Mouse (Mus musculus) retina, adult 2 months (tissue): ENCODE results near the gene Txnrd3.

Source experiments
- DNase-seq: peaks from one replicate; pipeline ENCODE4 v3.0.0-alpha.2; 2012; ENCODE audit warnings: low read depth, low spot score

The Txnrd3 gene

DNA sequence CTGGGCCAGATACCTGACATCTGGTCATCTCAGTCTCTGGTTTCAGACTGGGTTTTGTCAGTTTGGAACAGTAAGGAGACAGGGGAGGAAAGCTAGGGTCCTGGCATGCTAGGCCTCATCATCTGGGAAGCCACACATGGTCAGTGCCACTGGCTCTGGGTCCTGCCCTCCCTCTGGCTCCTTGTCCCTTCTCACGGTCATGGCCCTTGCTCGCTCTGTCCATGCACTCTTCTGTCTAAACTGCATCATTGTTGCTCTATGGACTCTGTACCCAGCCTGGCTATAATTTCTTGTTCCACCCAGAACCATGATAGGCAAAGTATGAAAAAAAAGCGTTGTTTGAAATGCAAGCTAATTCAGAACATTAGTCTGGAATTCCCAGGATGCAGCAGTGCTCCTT lies 11.2 kb downstream of the Txnrd3 start:
- no peak for DNase-seq

DNA sequence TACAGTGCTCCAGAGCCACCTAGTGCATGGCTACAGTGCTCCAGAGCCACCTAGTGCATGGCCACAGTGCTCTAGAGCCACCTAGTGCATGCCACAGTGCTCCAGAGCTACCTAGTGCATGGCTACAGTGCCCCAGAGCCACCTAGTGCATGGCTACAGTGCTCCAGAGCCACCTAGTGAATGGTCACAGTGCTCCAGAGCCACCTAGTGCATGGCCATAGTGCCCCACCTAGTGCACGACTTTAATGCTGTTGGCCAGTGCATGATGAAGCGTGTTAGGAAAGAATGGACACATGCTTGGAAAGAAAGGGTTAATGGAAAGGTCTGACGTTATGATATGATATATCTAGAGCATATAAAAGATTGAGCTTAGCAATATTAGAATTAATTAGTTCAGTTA lies 14.6 kb downstream of the Txnrd3 start:
- DNase-seq, result no peak

DNA sequence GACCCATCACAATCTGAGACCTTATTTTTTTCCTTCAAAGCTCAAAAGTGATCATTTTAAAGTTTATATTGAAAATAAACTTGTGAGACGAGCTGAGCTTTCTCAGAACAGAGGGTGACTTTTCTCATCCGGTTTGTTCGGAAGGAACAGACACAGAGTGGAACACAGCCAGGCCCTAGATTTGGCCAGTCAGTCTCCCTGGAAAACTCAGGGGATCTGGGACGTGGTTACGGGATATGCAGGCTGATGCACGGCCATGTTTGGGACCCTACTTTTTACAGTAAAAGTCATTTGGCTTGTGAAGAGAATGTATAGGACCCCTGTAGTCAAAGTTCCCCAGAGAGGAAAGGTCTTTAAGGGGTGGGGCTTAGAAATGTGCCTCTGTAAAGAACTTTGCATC lies 15.1 kb downstream of the Txnrd3 start:
- no peak for DNase-seq

DNA sequence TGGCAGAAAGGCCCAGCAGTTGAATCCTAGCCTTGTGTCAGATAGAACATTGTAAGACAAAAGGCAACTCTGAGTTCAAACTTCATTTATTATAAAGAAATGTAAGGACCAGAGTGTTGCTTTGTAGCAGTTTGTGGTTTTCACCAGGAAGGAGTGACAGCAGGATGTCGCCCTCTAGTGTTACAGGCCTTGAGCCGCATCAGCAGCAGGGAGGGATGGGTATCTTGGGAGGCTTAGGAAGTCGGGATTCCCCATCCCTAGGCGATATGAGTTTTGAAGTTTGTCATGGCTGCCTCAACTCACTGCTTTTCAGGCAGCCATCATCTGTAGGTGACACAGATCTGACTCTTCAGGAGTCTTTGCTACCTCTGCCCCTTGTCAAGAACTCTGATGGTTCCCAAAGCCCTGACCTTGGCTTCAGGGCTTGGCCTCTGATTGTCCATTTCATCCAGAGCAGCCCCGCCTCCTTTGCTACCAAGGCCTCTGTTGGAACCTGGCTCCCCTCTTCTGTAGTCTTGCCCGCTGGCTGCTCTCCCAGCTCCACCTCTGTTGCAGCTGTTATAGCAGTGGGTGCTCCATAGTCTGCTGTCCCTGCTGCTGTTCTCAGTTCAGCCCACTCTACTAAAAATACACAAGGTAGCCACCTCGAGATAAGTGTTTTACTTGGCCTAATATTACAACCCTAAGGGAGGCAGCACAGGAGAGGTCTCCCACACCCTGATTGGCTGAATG lies 16.1 kb downstream of the Txnrd3 start:
- DNase-seq, result no peak

DNA sequence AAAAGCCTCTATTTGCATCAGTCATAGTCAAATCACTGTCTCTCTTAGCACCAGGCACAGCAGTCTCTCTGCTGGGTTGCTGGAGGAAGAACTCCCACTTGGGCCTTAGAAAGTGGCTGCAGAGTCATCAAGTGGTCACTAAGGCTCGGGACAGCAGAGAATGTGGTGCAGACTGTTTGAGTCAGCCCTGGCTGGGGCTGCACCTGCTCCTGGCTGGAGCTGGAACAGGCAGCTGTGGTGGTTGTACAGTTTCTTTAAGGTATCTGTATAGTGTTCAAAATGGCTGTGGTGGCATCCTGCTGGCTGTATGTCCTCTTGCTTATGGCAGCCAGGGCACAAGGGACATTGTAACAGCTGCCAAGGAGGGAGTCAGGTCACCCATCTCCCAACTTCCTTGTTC lies 16.7 kb downstream of the Txnrd3 start:
- DNase-seq, result no peak

DNA sequence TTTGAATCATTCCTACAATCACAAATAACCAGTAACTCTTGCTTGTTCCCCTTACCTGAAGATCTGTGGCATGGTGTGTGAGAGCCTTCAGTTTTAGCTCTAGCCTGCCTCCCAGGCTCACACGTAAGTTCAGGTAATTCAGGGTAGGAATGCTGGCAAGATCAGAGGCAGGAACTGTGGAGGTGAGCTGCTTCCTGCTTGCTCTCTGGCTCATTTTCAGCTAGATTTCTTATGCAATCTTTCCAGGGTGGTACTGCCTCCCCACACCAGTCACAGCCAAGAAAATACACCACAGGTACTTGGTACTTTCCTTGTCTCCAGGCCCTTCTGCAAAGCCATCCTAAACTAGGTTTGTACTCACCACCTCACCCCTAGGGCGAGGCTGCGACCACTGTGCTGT lies 18.7 kb downstream of the Txnrd3 start:
- no peak for DNase-seq

DNA sequence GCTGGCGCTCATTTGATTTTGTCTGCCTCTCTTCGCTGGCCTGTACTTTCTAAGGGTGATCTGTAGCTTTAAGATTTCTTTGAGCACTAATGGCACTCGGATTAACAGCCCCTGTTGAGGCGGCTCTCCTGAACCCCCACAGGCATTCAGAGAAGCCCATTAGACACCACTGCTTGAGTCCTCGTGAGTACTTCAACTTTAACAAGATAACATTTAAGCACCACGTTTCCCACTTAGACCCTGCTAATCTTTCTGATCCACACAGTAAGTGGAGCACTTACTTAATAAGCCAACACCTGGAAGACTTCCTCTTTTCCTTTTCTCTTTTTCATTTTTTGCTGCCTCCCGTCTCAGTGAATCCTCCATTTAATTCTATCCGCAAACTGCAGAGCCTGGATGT lies 21.4 kb downstream of the Txnrd3 start:
- DNase-seq, result no peak

DNA sequence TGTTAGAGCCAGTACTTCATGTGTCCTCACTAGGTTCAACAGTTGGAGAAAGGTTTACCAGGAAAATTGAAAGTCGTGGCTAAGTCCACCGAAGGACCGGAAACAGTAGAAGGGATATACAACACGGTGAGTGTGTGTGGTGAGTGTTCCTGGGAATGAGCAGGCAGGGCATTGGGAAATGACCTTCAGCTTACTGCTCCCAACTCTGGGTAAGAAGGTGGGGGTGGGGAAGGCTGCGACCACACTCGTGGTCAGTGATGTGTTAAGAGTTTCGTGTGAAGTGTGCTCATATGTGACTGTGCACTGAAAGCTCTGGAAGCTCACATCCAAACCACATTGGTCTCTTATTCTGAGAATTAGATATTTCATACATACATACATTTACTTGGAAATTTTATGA lies 21.9 kb downstream of the Txnrd3 start:
- DNase-seq, result no peak

DNA sequence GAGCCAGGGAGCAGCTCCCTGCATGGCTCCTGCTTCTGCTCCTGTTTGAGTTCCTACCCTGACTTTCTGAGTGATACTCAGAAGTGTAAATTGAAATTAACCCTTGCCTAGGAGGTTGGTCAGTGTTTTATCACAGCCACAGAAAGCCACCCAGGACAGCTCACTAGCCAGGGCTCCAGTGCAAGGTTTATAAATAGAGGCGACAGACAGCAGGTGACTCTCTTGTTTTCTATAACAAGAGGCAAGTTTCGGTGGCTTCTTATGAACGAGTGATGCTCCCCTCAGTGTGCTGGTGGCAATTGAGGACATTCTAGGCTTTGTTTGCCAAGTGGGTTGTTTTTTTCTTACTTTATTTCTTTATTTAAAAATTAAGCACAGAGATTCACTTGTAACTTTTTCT lies 23.2 kb downstream of the Txnrd3 start:
- no peak for DNase-seq

DNA sequence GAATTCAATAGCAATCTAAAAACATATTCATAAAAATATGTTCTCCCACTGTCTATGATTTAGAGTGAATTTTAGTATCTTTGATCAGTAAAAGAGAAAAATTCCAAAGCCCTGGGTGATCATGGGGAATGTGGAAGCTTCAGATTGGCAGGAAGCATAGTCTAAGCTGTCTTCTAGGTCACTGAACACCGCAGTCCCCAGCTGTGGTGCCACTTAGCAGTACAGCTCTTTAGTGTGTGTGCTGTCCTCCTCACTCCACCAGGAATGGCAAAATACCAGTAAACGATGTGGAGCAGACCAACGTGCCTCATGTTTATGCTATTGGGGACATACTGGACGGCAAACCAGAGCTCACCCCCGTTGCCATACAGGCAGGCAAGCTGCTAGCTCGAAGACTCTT lies 25.8 kb downstream of the Txnrd3 start:
- no peak for DNase-seq

DNA sequence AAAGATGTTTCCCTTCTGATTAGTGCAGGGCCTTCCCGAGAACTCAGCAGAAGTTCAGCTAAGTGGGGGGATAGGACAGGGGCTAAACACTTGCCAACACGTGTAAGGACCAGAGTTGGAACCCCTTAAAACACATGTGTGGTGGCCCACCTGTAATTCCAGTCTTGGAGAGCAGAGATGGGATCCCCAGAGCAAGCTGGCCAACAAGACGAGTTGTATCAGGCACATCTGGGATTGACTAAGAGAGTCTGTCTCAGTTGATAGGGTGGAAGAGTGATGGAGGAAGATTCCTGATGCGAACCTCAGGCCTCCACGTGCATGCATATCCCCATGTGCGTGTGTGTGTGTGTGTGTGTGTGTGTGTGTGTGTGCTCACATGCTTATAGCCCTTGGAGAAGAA lies 27.6 kb downstream of the Txnrd3 start:
- no peak for DNase-seq

DNA sequence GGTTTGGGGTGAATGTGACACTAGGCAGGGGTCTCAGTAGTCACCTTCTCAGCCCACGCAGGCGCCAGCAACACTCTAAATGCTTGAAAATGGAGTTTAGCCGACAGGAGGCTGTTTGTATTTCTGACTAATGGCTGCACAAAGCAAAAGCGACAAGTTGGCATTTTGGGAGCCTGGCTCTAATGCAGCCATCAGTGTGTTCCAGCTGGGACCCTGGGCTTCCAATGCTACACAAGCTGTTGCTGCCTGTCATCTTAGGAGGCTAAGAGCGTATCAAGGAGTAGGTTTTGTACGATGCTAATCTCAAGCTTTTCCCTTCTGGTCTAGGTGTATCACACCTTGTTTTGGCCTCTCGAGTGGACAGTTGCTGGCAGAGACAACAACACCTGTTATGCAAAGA lies 28.9 kb downstream of the Txnrd3 start:
- no peak for DNase-seq

DNA sequence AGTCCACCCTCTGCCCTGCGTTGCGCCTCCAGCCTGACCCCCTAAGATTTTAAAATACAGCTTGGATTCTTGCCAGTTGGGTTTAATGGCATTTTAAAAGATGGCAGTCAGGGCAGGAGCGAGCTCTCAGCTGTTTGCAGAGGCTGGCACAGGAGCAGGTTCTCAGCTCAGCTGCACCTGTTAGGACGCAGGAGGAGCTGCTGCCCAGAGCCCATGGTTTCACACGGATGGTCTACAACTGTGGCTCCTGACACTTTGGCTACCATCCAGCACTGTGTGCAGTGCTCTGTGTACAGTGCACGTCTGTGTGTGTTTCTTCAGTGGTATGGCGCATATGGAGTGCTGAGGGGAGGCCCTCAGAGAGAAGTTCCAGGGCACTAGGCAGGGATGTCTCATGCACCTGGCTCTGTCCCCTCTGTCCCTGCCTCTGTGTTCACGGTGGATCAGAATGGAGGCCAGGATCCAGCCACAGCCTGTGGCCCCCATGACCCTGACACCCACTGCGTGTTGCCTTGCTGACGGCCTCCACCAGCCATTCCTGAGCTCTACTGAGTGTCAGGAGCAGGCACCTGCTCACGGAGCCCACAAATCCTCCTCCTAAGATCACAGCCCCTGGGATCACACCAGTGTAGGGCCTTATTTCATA lies 29.5 kb downstream of the Txnrd3 start:
- DNase-seq, result no peak

DNA sequence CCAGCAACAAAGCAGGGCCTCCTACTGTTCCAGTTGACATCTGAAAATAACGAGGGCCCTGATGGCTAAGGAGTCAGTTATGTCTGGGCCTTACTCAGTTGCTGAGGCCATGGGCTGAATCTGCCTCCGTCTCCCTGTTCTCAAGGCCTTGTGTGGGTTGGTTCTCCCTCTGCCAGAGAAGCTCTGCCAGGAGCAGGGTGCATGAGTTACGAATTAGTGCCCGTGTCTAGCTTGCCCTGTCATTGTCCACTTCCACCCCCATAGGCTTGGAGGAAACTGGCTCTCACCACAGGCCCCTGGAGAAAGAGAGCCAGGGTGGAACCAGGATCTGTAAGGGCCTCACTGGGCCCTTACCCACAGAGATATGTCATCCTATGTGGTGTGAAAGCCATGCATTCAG lies 34.7 kb downstream of the Txnrd3 start:
- no peak for DNase-seq

DNA sequence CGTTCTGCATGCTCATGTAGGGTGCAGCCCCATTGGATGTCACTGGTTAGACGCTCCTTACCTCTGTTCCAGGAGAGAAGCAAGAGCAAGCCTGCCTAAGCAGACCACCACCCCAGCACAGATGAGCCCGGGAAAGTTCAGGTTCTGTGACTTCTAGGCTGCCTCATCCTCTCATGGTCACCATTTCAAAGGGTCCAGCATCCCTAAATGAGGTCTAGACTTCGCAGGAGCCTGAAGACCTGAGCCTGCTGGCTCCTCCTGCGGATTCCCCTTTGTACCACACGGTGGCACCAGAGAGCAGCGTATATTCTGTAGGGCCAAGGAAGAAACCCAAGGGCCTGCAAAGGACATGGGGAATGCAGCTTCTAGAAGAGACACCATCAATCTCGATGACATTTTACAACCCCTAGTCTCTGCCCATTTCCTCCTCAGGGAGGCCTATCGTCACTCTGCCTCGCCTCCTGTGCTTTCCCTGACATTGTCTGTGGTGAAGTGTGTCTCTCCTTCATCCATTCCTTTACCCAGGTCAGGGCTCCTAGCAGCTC lies 35.6 kb downstream of the Txnrd3 start:
- DNase-seq, result peak; percentile 33

DNA sequence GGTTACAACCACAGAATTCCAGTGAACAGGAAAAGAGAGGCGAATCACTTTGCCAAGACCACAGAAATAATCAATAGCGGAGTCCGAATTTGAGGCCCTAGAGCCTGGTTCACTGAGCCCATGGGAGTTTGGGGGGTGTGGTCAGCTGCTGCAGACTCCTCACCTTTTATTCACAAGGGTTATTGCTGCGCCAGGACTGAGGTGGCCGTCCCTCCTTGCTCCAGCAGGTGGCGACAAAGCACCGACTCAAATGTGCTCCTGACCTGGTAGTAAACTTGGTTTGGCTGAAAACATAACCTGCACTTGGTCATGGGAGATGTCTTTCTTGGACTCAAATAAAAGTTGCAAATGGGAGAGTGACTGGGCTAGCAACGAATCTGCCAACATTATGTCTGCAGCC lies 36.4 kb downstream of the Txnrd3 start:
- DNase-seq, result no peak

DNA sequence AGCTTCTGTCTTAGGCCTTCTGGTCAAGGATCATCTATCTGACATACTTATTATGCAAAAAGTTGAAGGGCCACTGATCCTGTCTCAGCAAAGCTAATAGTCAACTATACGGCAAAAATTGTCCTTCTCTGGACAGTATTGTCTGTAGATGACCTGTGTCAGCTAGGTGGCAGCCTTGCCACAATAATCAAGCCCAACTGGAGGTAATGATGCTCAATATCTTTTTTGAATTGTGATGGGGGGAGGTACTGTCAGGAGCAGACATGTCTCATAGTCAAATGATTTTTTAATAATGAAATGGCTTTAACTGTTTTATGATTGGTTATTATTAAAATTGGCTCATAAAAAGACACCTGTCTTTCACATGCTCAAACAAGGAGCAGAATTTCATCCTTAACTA lies 40.4 kb downstream of the Txnrd3 start:
- no peak for DNase-seq

DNA sequence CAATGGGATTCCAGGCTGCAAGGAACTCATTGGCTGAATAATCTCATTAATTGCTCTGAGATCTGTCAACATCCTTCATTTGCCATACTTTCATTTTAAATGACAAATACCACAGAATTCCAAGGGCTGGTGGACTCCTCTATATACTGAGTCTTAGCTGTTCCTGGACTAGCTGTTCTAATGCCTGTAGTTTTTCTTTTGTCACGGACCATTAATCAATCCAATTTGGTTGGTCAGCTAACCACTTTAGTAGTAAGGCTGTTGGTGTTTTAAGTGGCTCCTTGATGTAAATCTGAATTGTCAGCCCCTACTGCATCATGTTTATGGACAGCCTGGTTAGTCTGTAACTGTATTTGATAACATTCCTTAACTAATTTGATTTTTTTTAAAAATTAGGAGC lies 43.3 kb downstream of the Txnrd3 start:
- no peak for DNase-seq

DNA sequence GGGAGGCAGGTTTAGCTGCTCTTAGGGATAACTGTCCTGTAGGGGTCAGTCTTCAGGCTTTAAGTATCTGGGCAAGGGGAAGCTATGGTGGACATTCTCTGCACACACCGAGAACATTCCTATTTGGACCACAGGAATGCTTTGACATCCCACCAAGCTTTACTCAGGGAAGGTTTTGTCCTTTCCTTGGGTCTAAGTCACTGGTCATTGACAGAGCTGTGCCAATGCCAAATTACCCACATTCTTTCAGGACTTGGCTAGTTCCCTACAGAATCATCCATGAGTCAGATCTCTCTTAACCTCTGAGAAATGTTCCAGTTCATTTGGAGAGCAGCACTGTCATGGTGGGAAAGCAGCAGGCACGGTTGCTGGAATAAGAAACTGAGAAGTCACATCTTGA lies 62.8 kb downstream of the Txnrd3 start:
- DNase-seq, result no peak

DNA sequence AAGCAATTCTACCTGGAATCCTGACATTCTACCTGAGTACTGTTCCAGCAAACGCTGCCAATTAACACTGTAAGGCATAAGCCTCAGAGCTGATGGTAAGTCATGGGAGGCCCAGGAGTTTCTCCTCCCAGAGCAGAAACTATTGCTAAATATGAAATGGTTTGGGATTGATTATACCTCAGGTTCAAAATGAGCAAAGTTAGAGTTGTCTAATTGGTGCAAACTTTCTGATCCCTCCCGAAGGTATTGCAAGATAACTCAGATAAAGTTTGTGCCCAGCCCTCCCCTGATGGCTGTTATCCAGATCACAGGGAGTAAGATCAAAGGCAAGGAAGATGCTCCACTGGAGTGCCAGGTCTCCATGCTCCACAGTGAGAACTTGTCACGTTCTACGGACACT lies 63.5 kb downstream of the Txnrd3 start, which contains the start of gene Vmn1r40:
TSS of gene Vmn1r40 (plus strand) at position 301 of the 400 bp plus-strand sequence.
- no peak for DNase-seq

DNA sequence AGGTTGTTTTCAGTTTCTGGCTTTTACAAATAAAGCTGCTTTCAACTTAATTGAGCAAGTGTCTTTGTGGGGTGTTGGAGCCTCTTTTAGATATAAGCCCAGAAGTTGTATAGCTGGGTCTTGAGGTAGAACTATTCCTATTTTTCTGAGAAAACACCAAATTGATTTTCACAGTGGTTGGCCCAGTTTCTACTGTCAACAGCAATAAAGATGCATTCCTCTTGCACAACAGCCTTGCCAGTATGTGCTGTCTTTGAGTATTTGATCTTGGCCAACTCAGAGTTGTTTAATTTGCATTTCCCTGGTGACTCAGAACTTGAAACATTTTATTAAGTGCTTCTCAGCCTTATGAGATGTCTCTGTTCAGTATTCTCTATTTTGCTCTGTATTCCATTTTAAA lies 74.3 kb downstream of the Txnrd3 start:
- no peak for DNase-seq
